ENCODE assay signal across 7 mouse cellular contexts in the genomic region with DNA sequence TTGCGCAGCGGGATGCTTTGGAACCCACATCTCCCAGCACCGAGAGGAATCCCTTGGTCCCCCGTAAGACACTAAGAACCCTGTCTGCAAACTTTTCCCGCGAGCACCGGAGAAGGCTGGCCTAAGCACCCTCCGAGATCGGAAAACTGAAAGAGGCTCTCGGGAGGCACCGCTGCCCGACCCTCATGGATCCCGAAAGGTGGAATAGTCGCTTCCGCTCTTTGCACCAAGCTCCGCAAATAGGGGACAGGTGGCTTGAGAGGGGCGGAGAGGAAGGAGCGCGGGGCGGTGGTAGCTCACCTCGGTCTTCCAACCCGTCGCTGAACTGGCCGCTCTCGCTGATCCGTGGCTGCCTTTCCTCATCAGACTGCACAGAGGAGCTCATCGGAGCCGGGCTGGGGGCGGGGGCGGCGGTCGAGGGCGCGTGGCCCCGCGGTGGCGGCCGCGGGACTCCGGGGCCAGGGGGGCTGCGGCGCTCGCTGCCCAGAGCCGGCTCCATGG. TPM values are rescaled to one million over a fixed set of nuclear protein-coding genes. Genes with fewer than 3 reads are reported as not detected.
A peak's percentile ranks its signal among the peaks of the same experiment; 100 is the strongest.
DNase-seq lines count a peak whose midpoint lies in the region; ATAC-seq lines count a peak whose summit lies in the region.

No protein-coding gene starts in this region.

- peak overlapping the region; percentile 74 for H3K4me3 ChIP-seq in heart, embryonic 16.5 days (ENCODE audit: low read length)
- peak overlapping the region; percentile 47 for H3K4me3 ChIP-seq in limb, embryonic 15.5 days

- 1% methylated on average over 44 of the region's 44 CpGs for WGBS in heart, embryonic 16.5 days
- WGBS in limb, embryonic 15.5 days = under 1% methylated on average over 44 of the region's 44 CpGs

- H3K27me3 ChIP-seq in heart, embryonic 16.5 days (ENCODE audit: control insufficient read depth, insufficient read depth, low read length) = peaks cover 45% of the 10 kb centered on the region
- H3K27me3 ChIP-seq in limb, embryonic 15.5 days = peaks cover 68% of the 10 kb centered on the region

- H3K9ac ChIP-seq in heart, embryonic 16.5 days (ENCODE audit: low read length) = peak overlapping the region; percentile 69
- H3K9ac ChIP-seq in limb, embryonic 15.5 days = peak overlapping the region; percentile 0; the same call in 1 of the 2 replicates

- DNase-seq in urinary bladder, adult 2 months (ENCODE audit: low spot score) = peak; percentile 23
- DNase-seq in urinary bladder, postnatal 4 days (ENCODE audit: low spot score in 2 of 2) = no peak
- DNase-seq in cerebellum, postnatal 10 days = peak; percentile 62 to 74
- peak; percentile 6 for DNase-seq in naive thymus-derived CD4-positive, alpha-beta T cell, adult 2 months (ENCODE audit: low read depth)
- peak; percentile 6 for DNase-seq in yolk sac, embryonic 10.5 days (ENCODE audit: low spot score)

- 0 out of 2 replicates have a peak, but pooled peaks have one; percentile 20 for ATAC-seq in heart, embryonic 16.5 days (replicated peaks; ENCODE audit: extremely low read depth, insufficient read depth, low FRiP score)
- no peak for ATAC-seq in limb, embryonic 15.5 days (ENCODE audit: insufficient number of reproducible peaks, low FRiP score, low TSS enrichment, low read depth)

- no peaks in the 10 kb centered on the region for H3K9me3 ChIP-seq in heart, embryonic 16.5 days (replicated peaks; ENCODE audit: control insufficient read depth, low read length)
- no peaks in the 10 kb centered on the region for H3K9me3 ChIP-seq in limb, embryonic 15.5 days

- H3K4me1 ChIP-seq in heart, embryonic 16.5 days (ENCODE audit: control insufficient read depth, insufficient read depth, low read length) = peaks cover 11% of the 10 kb centered on the region
- peaks cover 21% of the 10 kb centered on the region for H3K4me1 ChIP-seq in limb, embryonic 15.5 days

- peak overlapping the region; percentile 100 for H3K4me2 ChIP-seq in heart, embryonic 16.5 days (ENCODE audit: low read depth, low read length)
- H3K4me2 ChIP-seq in limb, embryonic 15.5 days = peak overlapping the region; percentile 97

- H3K36me3 ChIP-seq in heart, embryonic 16.5 days (ENCODE audit: control insufficient read depth, insufficient read depth) = no peaks in the 10 kb centered on the region
- no peaks in the 10 kb centered on the region for H3K36me3 ChIP-seq in limb, embryonic 15.5 days

- H3K27ac ChIP-seq in heart, embryonic 16.5 days (ENCODE audit: low read length) = no peak overlapping the region
- H3K27ac ChIP-seq in limb, embryonic 15.5 days = no peak overlapping the region

RNA-seq across cellular contexts. Expression of a gene that starts 2.2 kb away (rescaled TPM):
- 0.18 and 0.21 TPM in 2 replicates for polyA plus RNA-seq in urinary bladder, adult 2 months (2012; rRNA removed)
- 14.3 and 17.7 TPM in 2 replicates for polyA plus RNA-seq in heart, embryonic 16.5 days (2015; fragmentation: Nextera tagmentation; extraction: Ambion mirVana)
- polyA plus RNA-seq in limb, embryonic 15.5 days (2015; fragmentation: Nextera tagmentation; extraction: Ambion mirVana) = 0.55 and 1.4 TPM in 2 replicates

RNA-seq across cellular contexts. Expression of a gene that starts 52.0 kb away (rescaled TPM):
- not detected in 2 replicates for polyA plus RNA-seq in urinary bladder, adult 2 months (2012; rRNA removed)
- 0.22 and 0.37 TPM in 2 replicates for polyA plus RNA-seq in heart, embryonic 16.5 days (2015; fragmentation: Nextera tagmentation; extraction: Ambion mirVana)
- polyA plus RNA-seq in limb, embryonic 15.5 days (2015; fragmentation: Nextera tagmentation; extraction: Ambion mirVana) = 0.06 and 0.07 TPM in 2 replicates

Comparison
In these comparisons a context has a peak if more than half of its experiments do, and no peak if none do; other contexts are left out.
1. DNase-seq: peak in urinary bladder, adult 2 months (single experiment), cerebellum, postnatal 10 days (2 of 2), naive thymus-derived CD4-positive, alpha-beta T cell, adult 2 months (single experiment) and yolk sac, embryonic 10.5 days (single experiment); none in urinary bladder, postnatal 4 days (0 of 2).